Comparison of ENCODE assay signal across 26 mouse cellular contexts in the genomic region with DNA sequence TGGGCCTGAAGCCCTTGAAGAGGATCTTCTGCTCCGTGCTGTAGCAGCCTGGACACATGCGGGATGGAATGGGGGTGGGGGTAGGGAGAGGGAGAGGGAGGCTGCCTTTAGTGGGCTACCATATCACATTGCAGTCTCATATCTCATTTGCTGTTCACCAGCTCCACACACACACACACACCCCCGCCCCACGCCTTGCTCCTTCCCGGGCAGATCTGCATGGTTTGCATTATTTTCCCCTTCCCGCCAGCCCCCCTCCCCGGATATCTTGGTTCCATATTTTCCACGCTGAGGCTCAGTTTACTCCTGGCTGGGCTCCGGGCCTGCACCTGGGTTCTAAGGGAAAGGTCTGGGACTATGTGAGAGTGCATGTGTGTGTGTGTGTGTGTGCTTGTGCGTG.
DNase-seq lines count a peak whose midpoint lies in the region; ATAC-seq lines count a peak whose summit lies in the region.
"Had no signal": no experiment of that assay in that cellular context is flagged by ENCODE, and none has a peak within 500 bp of the region (broad histone marks: within the 10 kb centered on the region; RNA-seq: fewer than 3 reads in every experiment).

No protein-coding gene starts in this region.

- no peak overlapping the region for H3K27ac ChIP-seq in forebrain, embryonic 16.5 days (ENCODE audit: low read length)
- no peak overlapping the region for H3K27ac ChIP-seq in forebrain, embryonic 11.5 days (ENCODE audit: low read depth, low read length)
- H3K27ac ChIP-seq in lung, embryonic 15.5 days: no peak overlapping the region
- H3K27ac ChIP-seq in embryonic facial prominence, embryonic 12.5 days: peak overlapping the region; percentile 85
- H3K27ac ChIP-seq in limb, embryonic 13.5 days: peak overlapping the region; percentile 52; the same call in 1 of the 2 replicates
- H3K27ac ChIP-seq: hindbrain, embryonic 13.5 days; intestine, embryonic 15.5 days; left cerebral cortex, adult 2 months; macrophage had no signal

- no peaks in the 10 kb centered on the region for H3K36me3 ChIP-seq in forebrain, embryonic 16.5 days (ENCODE audit: control insufficient read depth, insufficient read depth)
- H3K36me3 ChIP-seq in forebrain, embryonic 11.5 days (ENCODE audit: control insufficient read depth, insufficient read depth, low read length): no peaks in the 10 kb centered on the region
- no peaks in the 10 kb centered on the region for H3K36me3 ChIP-seq in lung, embryonic 15.5 days
- H3K36me3 ChIP-seq in embryonic facial prominence, embryonic 12.5 days: no peaks in the 10 kb centered on the region
- no peaks in the 10 kb centered on the region for H3K36me3 ChIP-seq in limb, embryonic 13.5 days
- H3K36me3 ChIP-seq: G1E; heart, embryonic 12.5 days; hindbrain, embryonic 13.5 days; intestine, embryonic 15.5 days had no signal

- no peak overlapping the region for H3K4me2 ChIP-seq in forebrain, embryonic 16.5 days (ENCODE audit: low read length)
- H3K4me2 ChIP-seq in forebrain, embryonic 11.5 days (ENCODE audit: low read depth, low read length, severe bottlenecking): no peak overlapping the region
- H3K4me2 ChIP-seq in lung, embryonic 15.5 days: no peak overlapping the region
- no peak overlapping the region for H3K4me2 ChIP-seq in embryonic facial prominence, embryonic 12.5 days (replicated peaks)
- H3K4me2 ChIP-seq in limb, embryonic 13.5 days (replicated peaks): no peak overlapping the region
- H3K4me2 ChIP-seq: heart, embryonic 12.5 days; hindbrain, embryonic 13.5 days; intestine, embryonic 15.5 days; midbrain, embryonic 11.5 days had no signal

- H3K27me3 ChIP-seq in forebrain, embryonic 16.5 days (replicated peaks; ENCODE audit: control insufficient read depth, insufficient read depth, low read length): peaks cover under 1% of the 10 kb centered on the region; the same call in 1 of the 2 replicates
- peaks cover 24% of the 10 kb centered on the region for H3K27me3 ChIP-seq in forebrain, embryonic 11.5 days (ENCODE audit: control insufficient read depth, insufficient read depth, low read length)
- H3K27me3 ChIP-seq in lung, embryonic 15.5 days: peaks cover 4% of the 10 kb centered on the region; the same call in 1 of the 2 replicates
- H3K27me3 ChIP-seq in embryonic facial prominence, embryonic 12.5 days: peaks cover 30% of the 10 kb centered on the region; the same call in 1 of the 2 replicates
- peaks cover 49% of the 10 kb centered on the region for H3K27me3 ChIP-seq in limb, embryonic 13.5 days

- no peak overlapping the region for H3K4me3 ChIP-seq in forebrain, embryonic 16.5 days (replicated peaks; ENCODE audit: low read length)
- no peak overlapping the region for H3K4me3 ChIP-seq in forebrain, embryonic 11.5 days (ENCODE audit: low read depth, low read length)
- H3K4me3 ChIP-seq in lung, embryonic 15.5 days: no peak overlapping the region
- H3K4me3 ChIP-seq in embryonic facial prominence, embryonic 12.5 days: no peak overlapping the region
- H3K4me3 ChIP-seq in limb, embryonic 13.5 days: no peak overlapping the region
- H3K4me3 ChIP-seq: heart, embryonic 12.5 days; hindbrain, embryonic 13.5 days; intestine, embryonic 15.5 days; left cerebral cortex, adult 2 months had no signal

- ATAC-seq in forebrain, embryonic 16.5 days: peak; percentile 23; the same call in 1 of the 2 replicates
- ATAC-seq in forebrain, embryonic 11.5 days (replicated peaks; ENCODE audit: low FRiP score): no peak
- ATAC-seq in lung, embryonic 15.5 days (ENCODE audit: borderline replicate concordance, extremely low read depth, low FRiP score, low TSS enrichment): peak; percentile 55; the same call in 1 of the 2 replicates
- ATAC-seq in embryonic facial prominence, embryonic 12.5 days (ENCODE audit: insufficient number of reproducible peaks, insufficient read depth, low FRiP score, low TSS enrichment): peak; percentile 85; the same call in 1 of the 2 replicates
- ATAC-seq in limb, embryonic 13.5 days (ENCODE audit: low FRiP score, low read depth): peak; percentile 85
- ATAC-seq in inflammation-experienced regulatory T-cells, adult 6 months: no peak
- ATAC-seq: intestine, embryonic 15.5 days had no signal

- H3K9ac ChIP-seq in forebrain, embryonic 16.5 days (replicated peaks; ENCODE audit: low read depth, low read length): no peak overlapping the region
- H3K9ac ChIP-seq in forebrain, embryonic 11.5 days (ENCODE audit: low read length): no peak overlapping the region
- no peak overlapping the region for H3K9ac ChIP-seq in lung, embryonic 15.5 days
- no peak overlapping the region for H3K9ac ChIP-seq in embryonic facial prominence, embryonic 12.5 days
- no peak overlapping the region for H3K9ac ChIP-seq in limb, embryonic 13.5 days
- H3K9ac ChIP-seq: heart, embryonic 12.5 days; hindbrain, embryonic 13.5 days; intestine, embryonic 15.5 days had no signal

- 0 out of 2 replicates have a peak, but pooled peaks cover 2% of the 10 kb centered on the region for H3K4me1 ChIP-seq in forebrain, embryonic 16.5 days (replicated peaks; ENCODE audit: control insufficient read depth, insufficient read depth, low read length)
- no peaks in the 10 kb centered on the region for H3K4me1 ChIP-seq in forebrain, embryonic 11.5 days (replicated peaks; ENCODE audit: control insufficient read depth, insufficient read depth, low read length)
- no peaks in the 10 kb centered on the region; the same call in 1 of the 2 replicates for H3K4me1 ChIP-seq in lung, embryonic 15.5 days
- H3K4me1 ChIP-seq in embryonic facial prominence, embryonic 12.5 days: peaks cover 21% of the 10 kb centered on the region; the same call in 1 of the 2 replicates
- peaks cover 29% of the 10 kb centered on the region for H3K4me1 ChIP-seq in limb, embryonic 13.5 days
- H3K4me1 ChIP-seq: hindbrain, embryonic 13.5 days; intestine, embryonic 15.5 days had no signal

- WGBS in forebrain, embryonic 16.5 days: 78% methylated on average over 10 of the region's 10 CpGs
- WGBS in forebrain, embryonic 11.5 days: 76% methylated on average over 10 of the region's 10 CpGs
- 52% methylated on average over 10 of the region's 10 CpGs for WGBS in lung, embryonic 15.5 days
- whole genome bisulfite sequencing in embryonic facial prominence, embryonic 12.5 days: 43% methylated on average over 10 of the region's 10 CpGs
- 47% methylated on average over 10 of the region's 10 CpGs for WGBS in limb, embryonic 13.5 days

- H3K9me3 ChIP-seq in forebrain, embryonic 16.5 days (ENCODE audit: control insufficient read depth, low read length): no peaks in the 10 kb centered on the region
- H3K9me3 ChIP-seq in forebrain, embryonic 11.5 days (ENCODE audit: control insufficient read depth, low read length): no peaks in the 10 kb centered on the region
- no peaks in the 10 kb centered on the region for H3K9me3 ChIP-seq in lung, embryonic 15.5 days
- no peaks in the 10 kb centered on the region for H3K9me3 ChIP-seq in embryonic facial prominence, embryonic 12.5 days
- no peaks in the 10 kb centered on the region for H3K9me3 ChIP-seq in limb, embryonic 13.5 days
- H3K9me3 ChIP-seq: G1E; heart, embryonic 12.5 days; hindbrain, embryonic 13.5 days; intestine, embryonic 15.5 days had no signal

- DNase-seq in forebrain, embryonic 11.5 days (ENCODE audit: low spot score): no peak
- DNase-seq in lung, postnatal 14 days: no peak
- DNase-seq in adrenal gland, adult 2 months: no peak
- DNase-seq: adrenal gland, postnatal 25 days; cerebellum, adult 11 months; cerebellum, postnatal 10 days; gastrocnemius, postnatal 10 days; heart, adult 11 months; heart, postnatal 14 days; kidney, adult 9 months; left cerebral cortex, postnatal 4 days; right cerebral cortex, postnatal 14 days; spleen, adult 18-20 months; thymus, adult 2 months had no signal

Comparison
In these comparisons a context has a peak if more than half of its experiments do, and no peak if none do; other contexts are left out.
1. ATAC-seq: peak in forebrain, embryonic 16.5 days (single experiment), lung, embryonic 15.5 days (single experiment), embryonic facial prominence, embryonic 12.5 days (single experiment) and limb, embryonic 13.5 days (single experiment); none in forebrain, embryonic 11.5 days (single experiment) and inflammation-experienced regulatory T-cells, adult 6 months (single experiment).
2. H3K27ac ChIP-seq: peak in embryonic facial prominence, embryonic 12.5 days (single experiment) and limb, embryonic 13.5 days (single experiment); none in forebrain, embryonic 16.5 days (single experiment), forebrain, embryonic 11.5 days (single experiment) and lung, embryonic 15.5 days (single experiment).